Mouse (Mus musculus): ENCODE data around the gene Tm9sf2.

DNA sequence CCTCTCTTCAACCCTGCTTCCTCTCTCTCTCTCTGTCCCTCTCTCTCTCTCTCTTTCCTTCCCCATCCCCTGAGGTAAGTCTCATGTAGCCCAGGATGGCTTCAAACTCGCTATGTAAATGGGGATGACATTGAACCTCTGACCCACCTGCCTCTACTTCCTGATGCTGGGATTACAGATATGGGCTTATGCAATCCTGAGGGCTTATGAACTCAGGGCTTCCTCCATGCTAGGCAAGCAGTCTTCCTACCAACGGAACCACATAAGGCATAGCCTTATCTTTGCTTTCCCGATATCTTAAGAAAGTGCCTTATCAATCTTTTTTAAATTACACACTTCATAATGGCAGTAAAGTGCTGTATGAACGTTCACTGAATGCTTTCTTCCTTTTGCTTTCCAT lies 14.5 kb upstream of the Tm9sf2 start:
- TF ChIP-seq POLR2A (IDR thresholded peaks at IDR 0.05; ENCODE audit: insufficient read depth, low read length) (no peak), CTCF (IDR thresholded peaks at IDR 0.05; ENCODE audit: low read depth, low read length) (no peak), EP300 (IDR thresholded peaks at IDR 0.05; ENCODE audit: insufficient read depth, low read depth, low read length) (no peak)
